Mouse (Mus musculus) embryonic facial prominence, embryonic 11.5 days (tissue): Measurements from ENCODE around the gene Gdpd5. TPM values are rescaled to one million over a fixed set of nuclear protein-coding genes. Genes with fewer than 3 reads are reported as not detected.
A peak's percentile ranks its signal among the peaks of the same experiment; 100 is the strongest.

Source experiments
- ATAC-seq: fragments of 200-750 bp; cut with Nextera tagmentation; replicated peaks from 2 replicates; pipeline ENCODE4 v1.8.0; 2017; ENCODE audit warnings: low read depth; ENCODE audit not compliant: insufficient number of reproducible peaks, low FRiP score, low TSS enrichment
- DNase-seq: peaks from one replicate; pipeline ENCODE4 v3.0.0-alpha.2; 2015; ENCODE audit warnings: low spot score
- H3K27ac ChIP-seq: fragments of 300-500 bp; sonication (generic); replicated peaks from 2 replicates; pipeline ENCODE4 v1.5.1; 2014; ENCODE audit warnings: mild to moderate bottlenecking, low read depth, low read length, control low read depth
- H3K27me3 ChIP-seq: fragments of 300-500 bp; sonication (generic); 2 replicates; pipeline ENCODE4 v1.6.1; 2014; ENCODE audit warnings: mild to moderate bottlenecking, low read length, moderate library complexity, mixed read lengths; ENCODE audit not compliant: control insufficient read depth, insufficient read depth
- H3K36me3 ChIP-seq: fragments of 300-500 bp; sonication (generic); replicated peaks from 2 replicates; pipeline ENCODE4 v1.6.1; 2014; ENCODE audit warnings: low read depth, mild to moderate bottlenecking, low read length, moderate library complexity, mixed read lengths; ENCODE audit not compliant: control insufficient read depth, insufficient read depth
- H3K4me1 ChIP-seq: fragments of 300-500 bp; sonication (generic); 2 replicates; pipeline ENCODE4 v1.6.1; 2014; ENCODE audit warnings: low read length, mixed read lengths; ENCODE audit not compliant: control insufficient read depth, insufficient read depth
- H3K4me2 ChIP-seq: fragments of 300-500 bp; sonication (generic); 2 replicates; pipeline ENCODE4 v1.6.1; 2014; ENCODE audit warnings: low read depth, mild to moderate bottlenecking, control low read depth, low read length, moderate library complexity
- H3K4me3 ChIP-seq: fragments of 300-500 bp; sonication (generic); 2 replicates; pipeline ENCODE4 v1.5.1; 2014; ENCODE audit warnings: low read depth, low read length, control low read depth
- H3K9ac ChIP-seq: fragments of 300-500 bp; sonication (generic); replicated peaks from 2 replicates; pipeline ENCODE4 v1.6.1; 2014; ENCODE audit warnings: mild to moderate bottlenecking, control low read depth, low read length
- H3K9me3 ChIP-seq: fragments of 300-500 bp; sonication (generic); replicated peaks from 2 replicates; pipeline ENCODE4 v1.6.1; 2016; ENCODE audit warnings: mild to moderate bottlenecking, low read length, inconsistent platforms, mixed read lengths; ENCODE audit not compliant: control insufficient read depth
- WGBS: fragments of 180-500 bp; shearing (Covaris S2); extraction: QIAGEN DNeasy Blood & Tissue Kit; methylation state at CpG from one replicate; pipeline ENCODE4 v1.1.7; 2014; 5-methylcytosine and 5-hydroxymethylcytosine counted together
- polyA plus RNA-seq: library from polyadenylated mRNA; unstranded; fragments of >200 nt; fragmentation: Nextera tagmentation; extraction: Ambion mirVana; gene quantifications from 2 replicates; pipeline ENCODE4 v1.2.1, GENCODE M21; 2014

The Gdpd5 gene
- polyA plus RNA-seq, 1 experiment from 2014 or later = 10.2 TPM

GRCm38 (mm10) chr7:99403254-99403653 lies 22.0 kb downstream of the Gdpd5 start:
- ATAC-seq (no peak), DNase-seq (no peak)
- Histone ChIP-seq H3K36me3 (no peaks in the 10 kb centered on the region), H3K4me2 (no peak overlapping the region), H3K27ac (no peak overlapping the region), H3K4me3 (no peak overlapping the region), H3K9me3 (no peaks in the 10 kb centered on the region), H3K27me3 (no peaks in the 10 kb centered on the region), H3K9ac (no peak overlapping the region), H3K4me1 (peaks cover 6% of the 10 kb centered on the region)
- WGBS = 78% methylated on average over 7 of the region's 7 CpGs

- no peaks in the 10 kb centered on the region for H3K27me3 ChIP-seq
- no peak for DNase-seq
- H3K9ac ChIP-seq = no peak overlapping the region
- peaks cover 6% of the 10 kb centered on the region for H3K4me1 ChIP-seq
- 74% methylated on average over 12 of the region's 12 CpGs for WGBS
- H3K9me3 ChIP-seq = no peaks in the 10 kb centered on the region
- no peaks in the 10 kb centered on the region for H3K36me3 ChIP-seq
- H3K4me3 ChIP-seq = no peak overlapping the region
- no peak overlapping the region for H3K27ac ChIP-seq
- H3K4me2 ChIP-seq = no peak overlapping the region
- no peak for ATAC-seq
These were observed 23.0 kb downstream of the Gdpd5 start for GRCm38 (mm10) chr7:99404031-99404735.

DNA sequence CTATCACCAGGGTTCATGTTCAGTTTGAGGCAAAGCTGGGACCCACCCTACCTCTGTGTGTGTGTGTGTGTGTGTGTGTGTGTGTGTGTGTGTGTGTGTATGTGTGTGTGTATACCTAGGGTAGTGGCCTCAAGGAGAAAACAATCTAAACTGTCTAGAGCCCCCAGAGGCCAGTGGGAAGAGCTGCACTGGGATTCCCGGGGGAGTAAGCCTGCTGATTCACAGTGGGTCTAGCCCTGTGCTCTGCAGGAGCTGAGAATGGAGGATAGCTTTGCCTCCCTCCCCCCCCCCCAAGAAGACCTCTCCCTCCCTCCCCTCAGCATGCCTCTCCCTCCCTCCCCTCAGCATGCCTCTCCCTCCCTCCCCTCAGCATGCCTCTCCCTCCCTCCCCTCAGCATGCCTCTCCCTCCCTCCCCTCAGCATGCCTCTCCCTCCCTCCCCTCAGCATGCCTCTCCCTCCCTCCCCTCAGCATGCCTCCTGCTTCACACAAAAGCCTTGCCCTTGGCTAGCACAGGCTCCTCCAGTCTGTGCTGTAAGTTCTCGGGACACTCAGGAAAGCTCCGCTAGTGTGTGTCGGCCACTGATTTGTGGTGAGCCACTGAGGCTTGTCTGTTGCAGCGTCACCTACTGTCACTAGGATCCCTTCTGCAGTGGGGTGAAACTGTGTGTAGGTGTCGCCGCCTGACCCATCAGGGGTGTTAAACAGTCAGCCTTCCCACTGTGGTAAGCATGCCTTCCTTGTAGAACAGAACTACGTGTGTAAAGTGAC lies 24.4 kb downstream of the Gdpd5 start:
- no peaks in the 10 kb centered on the region for H3K9me3 ChIP-seq
- ATAC-seq (0 out of 2 replicates have a peak, but pooled peaks have one; percentile 26), DNase-seq (peak; percentile 22)
- peaks cover 6% of the 10 kb centered on the region for H3K4me1 ChIP-seq
- no peak overlapping the region for H3K9ac ChIP-seq
- H3K36me3 ChIP-seq = no peaks in the 10 kb centered on the region
- no peak overlapping the region for H3K27ac ChIP-seq
- 29% methylated on average over 8 of the region's 8 CpGs for WGBS
- no peak overlapping the region for H3K4me2 ChIP-seq
- H3K27me3 ChIP-seq = no peaks in the 10 kb centered on the region
- no peak overlapping the region for H3K4me3 ChIP-seq

- Histone ChIP-seq H3K9me3 (no peaks in the 10 kb centered on the region), H3K4me2 (no peak overlapping the region), H3K9ac (no peak overlapping the region), H3K4me3 (no peak overlapping the region), H3K36me3 (no peaks in the 10 kb centered on the region), H3K27me3 (no peaks in the 10 kb centered on the region), H3K27ac (no peak overlapping the region), H3K4me1 (peaks cover 6% of the 10 kb centered on the region)
- WGBS = 75% methylated on average over 2 of the region's 2 CpGs
- DNase-seq (no peak), ATAC-seq (no peak)
These were observed 26.4 kb downstream of the Gdpd5 start for GRCm38 (mm10) chr7:99407598-99407997.

GRCm38 (mm10) chr7:99409441-99410222 lies 28.4 kb downstream of the Gdpd5 start:
- no peak overlapping the region for H3K27ac ChIP-seq
- no peaks in the 10 kb centered on the region for H3K36me3 ChIP-seq
- no peak overlapping the region for H3K9ac ChIP-seq
- H3K9me3 ChIP-seq = no peaks in the 10 kb centered on the region
- peaks cover 3% of the 10 kb centered on the region; the same call in 1 of the 2 replicates for H3K4me1 ChIP-seq
- no peak overlapping the region for H3K4me2 ChIP-seq
- DNase-seq = no peak
- no peak overlapping the region for H3K4me3 ChIP-seq
- 81% methylated on average over 8 of the region's 8 CpGs for WGBS
- ATAC-seq = no peak
- no peaks in the 10 kb centered on the region for H3K27me3 ChIP-seq

DNA sequence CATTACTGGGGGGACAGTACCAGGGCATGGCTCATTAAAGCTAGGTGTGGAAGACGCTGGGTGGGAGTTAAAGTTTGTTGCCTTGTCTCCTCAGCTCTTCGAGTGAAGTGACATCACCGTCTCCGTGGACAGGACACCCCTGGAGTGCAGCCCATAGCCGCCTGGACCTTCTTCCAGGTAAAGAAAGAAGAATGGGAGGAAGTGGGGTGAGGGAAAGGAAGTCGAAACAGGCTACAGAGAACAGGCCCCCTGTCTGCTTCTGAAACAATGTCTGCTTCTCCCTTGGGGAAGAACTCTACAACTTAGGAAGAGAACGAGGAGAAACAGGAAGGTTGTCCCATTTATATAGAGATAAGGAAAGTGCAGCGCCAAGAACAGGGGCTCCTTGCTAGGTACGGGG lies 29.1 kb downstream of the Gdpd5 start:
- no peak overlapping the region for H3K27ac ChIP-seq
- WGBS = 84% methylated on average over 9 of the region's 9 CpGs

DNA sequence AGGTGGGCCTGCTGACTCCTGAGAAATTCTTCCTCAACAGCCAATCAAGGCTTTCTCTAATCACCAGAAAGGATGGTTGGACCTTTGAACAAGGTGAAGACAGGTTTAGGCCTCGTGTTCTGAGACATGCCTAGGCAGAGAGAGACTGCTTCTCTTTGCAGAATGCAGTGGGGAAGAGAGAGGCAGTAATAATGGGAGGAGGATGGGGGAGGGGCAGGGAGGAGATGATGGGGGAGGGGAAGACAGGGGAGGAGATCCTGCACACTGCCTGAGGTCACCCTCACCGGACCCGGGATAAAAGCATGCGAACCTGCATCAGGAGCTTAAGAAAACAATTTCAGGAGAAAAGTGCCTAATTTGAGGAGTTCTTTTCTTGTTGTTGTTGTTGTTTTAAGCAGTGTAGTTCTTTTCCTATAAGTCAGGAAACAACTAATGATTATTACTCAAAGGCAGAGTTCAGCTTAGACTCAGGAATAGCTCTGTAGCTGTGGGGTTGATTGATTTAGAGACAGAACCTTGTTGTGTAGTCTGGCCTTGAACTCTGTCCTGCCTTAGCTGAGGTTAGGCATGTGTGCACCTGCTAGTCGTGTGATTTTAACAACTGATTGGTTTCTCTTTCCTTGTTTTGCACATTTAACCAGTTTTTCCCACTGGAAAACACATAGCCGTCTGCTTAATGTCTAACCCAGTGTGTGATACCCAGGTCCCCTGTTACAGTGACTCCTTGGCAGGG lies 30.0 kb downstream of the Gdpd5 start:
- Histone ChIP-seq H3K9ac (no peak overlapping the region), H3K27ac (no peak overlapping the region), H3K27me3 (no peaks in the 10 kb centered on the region), H3K4me2 (no peak overlapping the region), H3K9me3 (no peaks in the 10 kb centered on the region), H3K4me3 (no peak overlapping the region), H3K36me3 (no peaks in the 10 kb centered on the region), H3K4me1 (peaks cover under 1% of the 10 kb centered on the region; the same call in 1 of the 2 replicates)
- WGBS = 35% methylated on average over 6 of the region's 6 CpGs
- ATAC-seq = no peak
- DNase-seq = no peak

More for the DNA sequence above, 29.1 kb downstream of the Gdpd5 start:
- H3K4me2 ChIP-seq = no peak overlapping the region
- peaks cover 3% of the 10 kb centered on the region; the same call in 1 of the 2 replicates for H3K4me1 ChIP-seq
- no peak overlapping the region for H3K9ac ChIP-seq
- H3K27me3 ChIP-seq = no peaks in the 10 kb centered on the region
- H3K4me3 ChIP-seq = no peak overlapping the region
- no peaks in the 10 kb centered on the region for H3K36me3 ChIP-seq
- no peaks in the 10 kb centered on the region for H3K9me3 ChIP-seq
- no peak for ATAC-seq
- DNase-seq = no peak
